Mouse (Mus musculus): Measurements from ENCODE around the gene Cryge.
"Not testable (repeated sequence)": the region's sequence is repeated elsewhere in the genome, so short reads cannot be mapped to it uniquely, and the experiment has no call there.

The Cryge gene

DNA sequence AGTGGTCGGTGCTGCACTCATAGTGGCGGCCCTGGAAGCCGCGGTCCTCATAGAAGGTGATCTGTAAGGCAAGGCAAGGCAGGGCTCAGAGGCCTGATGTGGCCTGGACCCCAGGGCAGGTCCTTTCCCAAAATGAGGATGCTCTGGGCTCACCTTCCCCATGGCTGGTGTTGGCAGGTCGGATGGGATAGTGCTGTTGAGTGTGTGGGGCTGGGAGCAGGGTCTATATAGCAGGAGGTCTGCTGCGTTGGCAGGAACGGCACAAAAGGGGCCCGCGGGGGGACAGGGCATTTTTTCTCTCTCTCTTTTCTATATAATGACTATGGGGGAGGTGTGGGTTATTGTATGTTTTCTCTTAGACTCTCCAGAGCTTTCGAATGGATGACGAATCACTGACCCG is at the start of gene Cryge:
Gene Cryge (minus strand): TSS at position 198 of the 400 bp plus-strand sequence.
- not testable (repeated sequence) for DNase-seq (ENCODE audit: low spot score)

DNA sequence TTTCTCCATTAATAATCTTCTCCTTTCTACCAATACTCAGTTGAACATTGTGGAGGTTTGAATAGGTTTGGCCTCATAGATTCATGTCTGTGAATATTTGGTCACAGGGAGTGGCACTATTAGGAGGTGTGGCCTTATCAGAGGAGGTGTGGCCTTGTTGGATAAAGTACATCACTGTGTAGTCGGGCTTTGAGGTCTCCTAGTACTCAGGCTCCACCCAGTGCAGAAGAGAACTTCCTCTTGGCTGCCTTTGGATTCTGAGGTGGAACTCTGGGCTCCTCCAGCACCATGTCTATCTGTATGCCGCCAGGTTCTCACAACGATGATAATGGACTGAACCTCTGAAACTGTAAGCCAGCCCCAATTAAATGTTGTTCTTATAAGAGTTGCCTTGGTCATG is 46.0 kb upstream of the Cryge start:
- DNase-seq (ENCODE audit: low spot score), result no peak

DNA sequence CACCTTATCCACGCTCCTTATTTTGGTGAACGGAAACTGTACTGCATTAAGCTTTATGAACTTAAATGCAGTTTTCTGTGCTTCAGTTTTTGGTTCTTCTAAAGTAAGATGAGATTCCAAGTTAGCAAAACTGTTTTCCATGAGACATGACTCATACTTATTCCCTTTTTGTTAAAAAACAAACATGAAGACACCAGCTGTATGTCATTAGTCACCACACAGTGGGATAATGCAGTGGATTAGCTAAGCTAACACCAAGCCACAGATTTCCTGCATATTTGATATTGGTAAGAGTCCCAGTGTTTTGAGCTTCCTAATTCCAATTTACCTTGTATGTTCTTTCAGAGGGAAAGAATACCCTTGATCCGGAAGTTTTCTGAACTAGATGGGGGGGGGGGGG is 40.6 kb upstream of the Cryge start:
- DNase-seq (ENCODE audit: low spot score), result no peak

DNA sequence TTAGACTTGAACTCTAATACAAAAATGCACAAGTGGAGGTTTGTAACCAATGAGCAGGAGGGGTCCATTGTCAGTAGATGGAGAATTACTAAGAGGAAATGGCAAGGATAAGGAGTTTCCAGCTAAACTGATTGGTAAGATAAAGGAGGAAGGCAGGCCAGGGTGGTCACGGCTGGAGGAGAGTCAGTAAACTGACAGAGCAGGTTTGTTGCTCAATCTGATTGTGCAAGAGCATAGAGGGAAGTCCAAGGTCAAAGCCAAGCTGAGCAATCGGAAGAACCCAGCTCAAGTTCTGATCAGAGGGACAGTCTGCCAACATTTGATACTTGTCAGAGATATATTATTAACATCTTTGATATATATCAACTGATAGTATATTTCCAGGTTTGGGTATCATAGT is 39.4 kb upstream of the Cryge start:
- DNase-seq (ENCODE audit: low spot score), result no peak

DNA sequence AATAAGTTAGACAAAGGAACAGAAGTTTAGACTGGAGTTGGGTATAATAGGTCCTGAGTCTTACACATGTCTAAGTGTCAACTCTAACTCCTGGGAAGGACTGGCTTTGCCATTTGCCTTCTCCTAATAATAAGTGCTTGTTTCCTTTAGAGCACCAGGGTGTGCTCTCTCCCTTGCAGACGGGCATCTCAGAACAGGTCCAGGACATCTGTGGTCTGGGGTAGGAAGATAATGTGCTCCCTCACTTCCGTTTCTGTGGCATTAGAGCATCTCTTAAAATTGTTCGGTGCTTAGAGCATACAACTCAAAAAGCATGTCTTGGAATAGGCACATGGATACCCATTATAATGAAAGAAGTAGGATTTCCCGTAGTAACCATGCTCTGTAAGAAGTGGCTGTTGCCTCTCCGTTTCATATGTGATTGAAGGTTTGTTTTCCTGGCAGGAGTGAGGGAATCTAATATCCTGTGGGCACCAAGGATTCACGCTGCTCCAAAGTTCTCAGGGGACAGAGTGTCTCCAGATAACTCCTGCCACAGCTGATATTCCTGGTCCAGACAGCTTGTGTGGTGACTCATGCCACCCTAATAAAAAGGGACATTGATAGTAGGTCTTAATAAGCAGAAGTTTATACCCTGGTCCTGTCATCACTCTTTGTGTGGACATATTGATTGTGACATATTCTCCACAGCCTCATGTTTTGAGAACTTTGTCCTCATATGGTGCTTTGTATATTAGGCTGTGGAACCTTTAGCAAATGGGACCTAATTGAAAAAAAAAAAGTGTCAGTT is 37.8 kb upstream of the Cryge start:
- DNase-seq (ENCODE audit: low spot score), result no peak

DNA sequence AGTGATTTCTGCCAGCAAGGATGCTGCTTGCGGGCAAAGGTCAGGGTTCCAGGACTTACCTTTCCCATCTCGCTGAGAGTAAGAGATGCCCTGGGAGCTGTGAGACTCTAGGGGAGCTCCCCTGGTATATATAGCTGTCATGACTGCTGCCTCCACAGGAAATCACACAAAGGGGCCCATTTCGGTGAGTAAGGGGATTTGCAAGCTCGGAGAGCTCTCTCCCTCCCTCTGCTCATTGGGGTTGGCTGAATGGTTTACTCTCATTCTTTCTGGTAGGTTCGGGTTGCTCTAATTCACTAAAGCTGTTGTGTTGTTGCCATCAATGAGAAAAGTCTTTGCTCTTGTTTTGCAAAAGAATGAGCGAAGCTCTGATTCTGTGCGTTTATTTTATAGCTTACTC is 31.2 kb upstream of the Cryge start, which contains the start of gene Crygb:
Gene Crygb (minus strand): TSS at position 101 of the 400 bp plus-strand sequence.
- no peak for DNase-seq (ENCODE audit: low spot score)

DNA sequence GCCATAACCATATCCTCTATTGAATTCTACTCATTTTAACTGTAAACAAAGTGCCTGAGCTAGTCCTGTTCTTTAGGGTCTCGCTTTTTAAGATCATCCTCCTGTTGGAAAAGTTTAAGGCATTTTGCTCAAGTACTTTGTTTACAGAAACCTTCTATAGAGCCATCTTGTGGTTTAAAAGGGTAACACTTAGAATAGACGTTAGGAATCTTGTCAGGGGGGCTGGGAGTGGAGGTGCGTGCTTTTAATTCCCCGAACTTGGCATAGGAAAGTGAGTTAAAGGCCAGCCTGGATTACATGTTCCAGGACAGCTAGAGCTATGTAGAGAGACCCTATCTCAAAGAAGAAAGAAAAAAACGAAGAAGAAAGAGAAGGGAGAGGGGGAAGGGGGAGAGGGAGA is 24.7 kb upstream of the Cryge start:
- no peak for DNase-seq (ENCODE audit: low spot score)

DNA sequence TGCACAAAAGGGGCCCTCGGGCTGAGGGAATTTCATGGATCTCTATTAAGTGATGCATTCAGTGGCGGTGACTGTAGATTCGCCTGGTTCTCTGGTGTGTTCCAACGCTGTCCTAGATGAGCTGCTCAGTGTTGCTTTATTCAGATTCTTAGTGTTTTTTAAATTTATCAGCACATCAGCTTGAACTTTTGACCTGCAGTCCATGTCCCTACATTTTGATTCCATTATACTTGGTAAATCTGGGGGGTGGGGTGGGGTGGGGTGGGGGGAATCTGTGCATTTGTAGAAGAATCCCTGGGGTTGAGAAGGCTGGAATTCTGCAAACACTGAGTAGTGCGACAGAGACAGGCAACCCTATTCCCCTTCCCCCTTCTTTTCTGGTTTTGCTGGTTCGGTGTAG is 22.6 kb upstream of the Cryge start, which contains the start of gene Crygc:
Gene Crygc (minus strand): TSS at position 101 of the 400 bp plus-strand sequence.
- no peak for DNase-seq (ENCODE audit: low spot score)

DNA sequence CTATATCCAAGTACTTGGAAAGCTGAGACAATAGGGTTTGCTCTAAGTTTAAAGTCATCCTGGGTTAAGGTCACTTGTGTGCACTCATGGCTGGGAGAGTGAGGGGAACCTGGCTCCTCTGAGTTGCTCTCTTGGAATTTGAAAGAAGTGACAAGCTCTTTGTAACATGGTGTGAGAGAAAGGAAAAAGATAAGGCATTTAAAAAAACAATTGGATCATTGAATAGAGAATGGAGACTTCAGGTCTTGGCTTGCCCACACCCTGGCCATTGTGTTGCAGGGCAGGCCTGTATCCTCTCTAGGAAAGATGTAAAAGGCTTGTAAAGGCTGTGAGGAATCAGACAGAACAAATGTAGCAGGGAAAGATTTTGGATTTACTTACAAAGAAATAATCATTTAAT is 16.9 kb upstream of the Cryge start:
- no peak for DNase-seq (ENCODE audit: low spot score)

DNA sequence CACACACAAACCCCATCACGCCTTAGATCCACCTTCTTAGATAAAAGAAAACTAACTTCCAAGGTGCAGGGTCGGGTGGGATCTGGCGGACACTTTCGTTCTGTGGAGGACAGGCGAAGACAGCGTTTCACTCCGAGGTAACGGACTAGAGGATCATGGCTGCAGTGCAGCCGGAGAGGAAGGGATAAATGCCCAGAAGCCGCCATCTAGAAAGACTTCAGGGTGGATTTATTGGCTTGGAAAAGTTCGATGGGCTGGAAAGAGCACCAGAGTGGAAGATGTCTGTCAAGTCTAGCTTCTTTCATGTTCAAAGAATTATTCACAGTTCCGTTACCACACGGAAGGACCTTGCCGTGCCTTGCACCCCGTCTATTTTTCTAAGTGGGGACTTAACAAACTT is 13.3 kb upstream of the Cryge start:
- no peak for DNase-seq (ENCODE audit: low spot score)

DNA sequence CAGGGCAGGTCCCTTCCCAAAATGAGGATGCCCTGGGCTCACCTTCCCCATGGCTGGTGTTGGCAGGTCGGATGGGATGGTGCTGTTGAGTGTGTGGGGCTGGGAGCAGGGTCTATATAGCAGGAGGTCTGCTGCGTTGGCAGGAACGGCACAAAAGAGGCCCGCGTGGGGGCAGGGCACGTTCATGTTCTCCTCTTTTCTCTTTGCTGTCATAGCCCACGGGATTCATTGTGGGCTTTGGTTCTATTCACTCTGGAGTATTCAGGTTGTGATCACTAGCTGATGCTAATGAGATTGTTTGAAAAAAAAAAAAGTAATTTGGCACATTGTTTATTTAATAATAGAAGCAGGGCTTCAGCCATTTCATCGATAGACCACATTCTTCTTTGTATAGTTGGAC is 12.4 kb upstream of the Cryge start, which contains the start of gene Crygd:
Gene Crygd (minus strand): TSS at position 101 of the 400 bp plus-strand sequence.
- DNase-seq (ENCODE audit: low spot score), result no peak

DNA sequence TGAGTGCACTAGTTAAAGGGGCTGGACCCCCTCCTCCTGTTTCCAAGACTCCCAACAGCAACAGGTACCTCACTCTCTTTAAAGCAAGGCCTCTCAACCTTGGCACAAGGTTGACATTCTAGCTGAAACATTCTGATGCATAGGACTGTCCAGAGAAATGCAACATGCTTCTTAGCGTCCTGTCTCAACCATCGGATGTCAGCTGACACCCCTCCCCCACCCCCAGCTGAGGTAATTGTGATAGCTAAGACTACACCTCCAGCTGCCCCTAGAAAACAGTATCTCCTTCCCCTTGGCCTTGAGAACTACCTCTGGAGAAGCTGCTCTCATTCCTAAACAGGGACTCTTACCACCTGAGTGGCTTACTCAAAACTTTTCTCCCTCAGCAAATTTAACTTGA is 1.2 kb upstream of the Cryge start:
- DNase-seq (ENCODE audit: low spot score), result no peak

DNA sequence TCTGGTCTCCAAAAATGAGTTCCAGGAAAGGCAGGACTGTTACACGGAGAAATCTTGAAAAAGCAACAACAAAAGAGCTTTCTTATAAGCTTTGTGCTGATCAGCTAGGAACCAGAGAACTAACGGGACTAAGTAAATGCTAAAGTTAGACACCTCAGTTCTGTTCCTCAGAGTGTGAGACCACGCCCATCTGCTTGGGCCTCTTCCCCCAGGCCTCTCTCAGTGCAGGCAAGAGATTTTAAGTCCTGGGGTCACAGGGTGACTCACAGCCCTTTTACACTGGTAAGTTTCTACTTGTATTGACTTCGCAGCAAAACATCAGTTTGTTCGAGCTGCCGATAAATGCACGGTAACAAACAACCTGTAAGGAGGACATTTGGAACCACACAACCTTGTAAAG is 747 bp upstream of the Cryge start:
- DNase-seq (ENCODE audit: low spot score), result no peak

DNA sequence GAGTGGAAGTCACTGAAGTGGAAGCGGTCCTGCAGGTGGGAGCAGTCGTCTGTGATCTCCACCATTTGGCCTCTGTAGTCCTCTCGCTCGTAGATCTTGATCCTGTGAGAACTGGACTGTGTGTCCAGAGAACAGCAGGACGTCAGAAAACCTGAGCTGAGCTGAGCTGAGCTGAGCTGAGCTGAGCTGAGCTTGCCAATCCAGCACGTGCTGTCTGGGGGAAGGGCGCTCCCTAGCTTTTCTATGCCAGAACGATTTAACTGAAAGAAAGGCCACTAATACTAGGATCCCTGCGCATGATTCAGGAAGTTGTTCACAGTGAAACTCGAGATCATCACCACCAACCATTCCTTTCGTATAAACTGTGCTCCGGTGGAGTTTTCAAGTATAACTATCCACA is 2.2 kb downstream of the Cryge start:
- no peak for DNase-seq (ENCODE audit: low spot score)

DNA sequence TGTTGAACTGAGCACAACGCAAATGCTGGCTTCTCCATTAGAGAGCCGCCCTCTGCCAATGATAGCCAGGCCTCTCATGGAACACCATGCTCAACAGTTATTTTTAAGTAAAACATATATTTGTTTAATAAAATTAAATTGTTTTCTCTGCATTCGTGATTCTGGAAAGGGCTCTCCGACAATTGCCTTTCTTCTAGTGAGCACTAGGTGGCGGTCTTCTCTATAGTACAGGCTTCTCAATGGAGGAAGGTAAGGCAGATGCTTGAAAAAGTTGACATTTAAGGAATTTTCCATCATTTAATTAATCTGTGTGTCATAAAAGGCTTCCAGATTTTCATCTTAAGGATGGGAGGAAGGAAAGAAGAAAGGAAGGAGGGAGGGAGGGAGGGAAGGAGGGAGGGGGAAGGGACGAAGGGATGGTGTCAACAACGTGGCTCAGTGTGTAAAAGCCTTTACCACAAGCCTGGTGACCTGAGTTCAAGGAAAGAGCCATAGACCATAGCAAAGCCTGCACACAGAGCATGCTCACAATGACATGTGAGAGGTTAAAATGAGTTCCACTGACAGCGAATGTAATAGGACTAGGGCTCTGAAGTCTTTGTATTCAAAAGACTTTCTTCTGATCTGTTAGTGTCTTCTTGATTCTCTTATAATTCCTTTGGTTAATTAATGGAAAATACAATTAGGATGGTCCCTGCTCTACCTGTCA is 4.4 kb downstream of the Cryge start:
- no peak for DNase-seq (ENCODE audit: low spot score)

DNA sequence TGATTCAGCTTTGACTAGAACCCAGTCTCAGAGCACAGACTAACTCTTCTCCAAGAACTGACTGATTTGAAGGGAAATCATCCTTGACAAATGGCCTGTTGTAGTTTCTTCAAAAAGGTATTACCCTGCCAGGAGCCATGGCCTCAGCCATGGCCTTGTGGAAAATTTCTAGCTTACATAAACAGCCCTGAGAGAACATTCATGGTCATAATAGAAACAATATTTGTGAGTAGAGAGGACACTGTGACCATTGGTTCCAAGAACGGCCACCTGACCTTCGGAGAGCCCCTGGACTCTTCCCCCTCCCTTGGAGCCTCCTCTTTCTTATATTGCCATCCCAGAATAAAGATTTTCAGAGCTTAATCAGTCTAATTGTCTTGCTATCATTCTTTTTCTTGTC is 7.5 kb downstream of the Cryge start:
- DNase-seq (ENCODE audit: low spot score), result no peak

DNA sequence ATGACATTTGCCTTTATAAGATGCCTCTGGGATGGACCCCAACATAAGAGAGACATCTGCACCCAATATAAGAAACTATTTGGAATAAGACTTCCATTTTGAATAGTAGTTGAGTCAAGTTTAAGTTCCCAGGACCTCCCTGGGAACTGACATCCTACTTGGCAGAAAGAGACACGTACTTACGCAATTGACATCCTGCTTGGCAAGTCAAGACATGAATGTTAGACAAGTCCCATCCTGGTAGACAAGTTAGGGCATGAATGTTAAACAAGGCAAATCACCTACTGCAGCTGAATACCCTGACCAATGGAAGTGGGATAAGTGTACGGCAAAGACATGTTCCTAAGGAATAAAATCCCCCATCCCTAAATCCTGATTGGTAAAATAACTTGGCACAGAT is 9.1 kb downstream of the Cryge start:
- DNase-seq (ENCODE audit: low spot score), result no peak

DNA sequence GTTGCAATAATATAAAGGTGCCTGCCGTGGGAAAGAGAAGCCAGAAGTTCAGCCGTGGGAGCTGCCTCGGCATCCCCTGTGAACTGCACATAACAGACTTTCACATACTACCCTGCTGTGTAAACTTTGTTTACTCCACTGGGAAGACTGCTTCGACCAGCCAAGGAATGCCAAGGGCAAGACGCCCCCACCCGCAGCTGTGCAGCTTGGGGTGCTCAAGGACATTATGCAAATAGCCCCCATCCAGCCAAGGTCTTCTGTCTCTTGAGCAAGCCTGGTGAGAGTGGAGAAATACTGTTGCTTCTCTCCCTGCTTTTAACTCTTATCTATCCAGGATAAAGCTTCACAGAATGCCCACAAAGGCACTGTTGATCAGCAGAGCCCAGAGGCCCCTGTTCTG is 10.1 kb downstream of the Cryge start:
- no peak for DNase-seq (ENCODE audit: low spot score)

DNA sequence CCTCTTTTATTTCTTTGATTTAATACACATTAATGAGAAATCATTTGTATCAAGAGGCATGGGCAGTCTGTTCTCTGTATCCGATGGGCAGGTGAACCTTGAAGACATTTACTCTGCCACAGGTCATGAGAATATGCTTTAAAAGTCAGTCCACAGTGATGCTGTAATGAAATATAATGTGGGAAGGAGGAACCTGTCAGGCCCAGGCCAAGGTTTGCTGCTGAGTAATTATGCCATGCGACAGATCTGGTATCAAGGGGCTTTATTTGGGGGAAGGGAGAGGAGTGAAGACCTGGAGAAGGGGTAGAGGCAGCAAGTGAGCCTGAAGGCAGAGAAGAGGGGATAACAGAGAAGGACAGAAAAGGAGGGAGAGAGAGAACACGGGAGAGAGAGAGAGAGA is 11.3 kb downstream of the Cryge start:
- no peak for DNase-seq (ENCODE audit: low spot score)

DNA sequence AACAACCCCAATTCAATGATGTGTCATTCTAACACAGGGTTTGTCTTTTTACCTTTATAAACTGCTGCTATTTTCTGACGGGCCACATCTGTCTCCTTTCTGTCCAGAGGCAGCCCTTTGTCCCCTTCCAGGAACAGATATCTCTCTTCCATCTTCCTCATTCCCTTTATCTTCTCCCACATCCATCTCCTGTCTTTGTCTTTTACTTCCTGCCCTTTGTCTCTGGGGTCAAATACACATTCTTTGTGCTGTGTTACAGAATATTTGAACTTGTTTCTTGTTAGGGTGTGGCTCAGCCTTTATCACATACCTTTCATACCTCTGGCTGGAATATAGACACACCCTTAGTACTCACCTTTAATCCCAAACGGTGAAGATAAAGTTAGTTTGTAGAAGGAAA is 13.4 kb downstream of the Cryge start:
- no peak for DNase-seq (ENCODE audit: low spot score)

DNA sequence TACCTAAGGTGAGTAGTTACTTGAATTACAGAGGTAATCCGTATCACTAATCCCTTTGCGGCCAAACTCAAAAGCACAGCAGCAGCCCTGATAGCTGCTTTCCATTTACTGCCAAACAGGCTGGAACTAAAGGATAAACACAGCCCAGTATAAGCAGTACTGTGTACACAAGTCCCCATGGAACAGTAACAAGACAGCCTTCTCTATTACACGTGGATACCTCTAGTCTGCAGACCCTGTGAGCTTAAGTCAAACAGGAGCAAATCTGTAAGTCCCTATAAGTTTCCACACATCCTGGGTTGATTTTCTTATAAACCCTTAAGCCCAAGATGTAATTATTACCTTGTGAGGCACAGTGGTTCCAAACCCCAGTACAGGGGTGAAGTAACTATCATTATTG is 15.4 kb downstream of the Cryge start:
- DNase-seq (ENCODE audit: low spot score), result no peak

DNA sequence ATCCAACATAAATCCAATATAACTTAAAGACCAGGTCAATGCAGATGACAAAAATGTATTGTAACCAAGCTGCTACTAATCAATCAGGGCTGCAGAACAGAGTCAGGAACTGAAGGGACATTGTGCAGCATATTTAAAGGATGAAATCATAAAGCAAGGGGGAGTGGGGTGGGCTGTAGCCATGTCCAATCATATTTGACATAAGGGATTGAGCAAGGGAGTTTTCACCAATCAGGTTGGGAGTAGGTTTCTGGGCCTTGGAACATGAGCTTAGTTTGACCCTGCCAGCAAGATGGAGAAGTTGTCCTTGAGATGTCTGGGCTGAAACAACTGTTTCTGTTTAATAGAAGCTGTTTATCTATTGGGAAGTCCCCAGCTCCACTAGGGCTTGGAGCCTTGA is 18.3 kb downstream of the Cryge start, which contains the start of gene Akr1cl:
Gene Akr1cl (minus strand): TSS at position 119 of the 400 bp plus-strand sequence.
- no peak for DNase-seq (ENCODE audit: low spot score)

DNA sequence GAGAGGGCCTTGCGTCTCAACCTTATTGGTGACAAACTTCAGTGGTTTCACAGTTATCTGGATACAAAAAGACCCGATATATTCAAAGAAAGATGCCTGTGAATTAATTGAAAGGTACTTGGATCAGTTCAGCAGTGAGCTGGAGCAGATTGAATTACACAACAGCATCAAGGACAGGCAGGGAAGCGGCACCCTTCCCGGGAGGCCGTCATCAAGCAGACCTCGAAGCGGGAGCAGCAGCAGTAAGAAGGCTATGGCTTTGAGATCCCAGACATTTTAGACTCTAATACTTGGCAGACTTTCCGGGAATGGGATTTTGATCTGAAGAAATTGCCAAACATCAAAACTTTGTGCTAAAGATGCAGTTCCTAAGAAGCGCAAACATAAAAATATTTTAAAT is 22.7 kb downstream of the Cryge start:
- no peak for DNase-seq (ENCODE audit: low spot score)

All from spleen, adult 12 weeks (tissue).